Mouse (Mus musculus): ENCODE data around the gene Uap1l1.

- TF ChIP-seq CTCF (IDR thresholded peaks at IDR 0.05; ENCODE audit: control insufficient read depth, insufficient read depth, low read length) = no peak
- TF ChIP-seq POLR2A (IDR thresholded peaks at IDR 0.05; ENCODE audit: borderline replicate concordance, control insufficient read depth, low read depth, low read length) = no peak
These were observed 17.3 kb downstream of the Uap1l1 start for GRCm38 (mm10) chr2:25348162-25348561.
